Mouse (Mus musculus) ovary, postnatal 10 days (tissue): ENCODE data around the gene Fam83d.
A peak's percentile ranks its signal among the peaks of the same experiment; 100 is the strongest.
"Not testable (repeated sequence)": the region's sequence is repeated elsewhere in the genome, so short reads cannot be mapped to it uniquely, and the experiment has no call there.

Source experiments
- DNase-seq: peaks from one replicate; pipeline ENCODE4 v3.0.0; 2022; ENCODE audit warnings: low spot score

Gene Fam83d

GRCm38 (mm10) chr2:158767742-158768339 lies at the start of gene Fam83d:
TSS of gene Fam83d (plus strand) at chr2:158768093.
- DNase-seq, result peak; percentile 86

DNA sequence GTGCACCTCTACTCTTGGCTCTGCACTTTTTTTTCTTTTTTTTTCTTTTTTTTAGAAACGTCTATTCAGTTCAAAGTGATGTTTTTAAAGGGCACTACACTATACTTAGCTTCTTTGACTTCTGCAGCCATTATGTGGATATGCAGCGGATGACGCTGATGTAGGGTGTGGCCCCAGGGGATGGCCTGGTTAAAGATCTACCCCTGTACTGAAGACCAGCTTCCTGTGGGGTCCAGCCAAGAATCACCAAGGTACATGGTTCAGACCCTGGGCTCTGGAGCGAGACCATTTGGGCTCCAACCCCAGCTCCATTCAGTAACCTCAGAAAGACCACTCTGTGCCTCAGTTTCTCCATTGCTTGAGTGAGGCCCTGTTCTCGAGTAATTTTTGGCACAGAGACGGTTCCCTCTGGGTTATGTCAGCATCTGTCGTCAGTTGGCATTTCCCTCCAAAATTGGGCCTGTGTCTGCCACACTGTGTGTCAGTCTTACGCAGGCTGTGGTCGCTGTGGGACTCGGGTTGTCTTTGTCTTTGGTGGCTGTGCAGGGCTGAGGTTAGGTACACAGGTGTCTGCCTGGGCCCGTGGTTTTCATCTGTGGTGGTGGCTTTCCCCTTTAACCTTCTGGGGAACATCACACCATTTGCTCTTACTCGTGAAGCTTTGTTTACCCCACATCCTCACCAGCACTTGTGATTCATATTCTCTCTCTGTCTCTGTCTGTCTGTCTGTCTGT lies 48.9 kb upstream of the Fam83d start:
- no peak for DNase-seq

- DNase-seq, result no peak
Measured at GRCm38 (mm10) chr2:158720715-158721370, 47.0 kb upstream of the Fam83d start.

- DNase-seq, result no peak
Measured at GRCm38 (mm10) chr2:158721481-158721880, 46.4 kb upstream of the Fam83d start.

GRCm38 (mm10) chr2:158722135-158722534 lies 45.8 kb upstream of the Fam83d start:
- DNase-seq, result no peak

- no peak for DNase-seq
Measured at GRCm38 (mm10) chr2:158722991-158723551, 44.8 kb upstream of the Fam83d start.

DNA sequence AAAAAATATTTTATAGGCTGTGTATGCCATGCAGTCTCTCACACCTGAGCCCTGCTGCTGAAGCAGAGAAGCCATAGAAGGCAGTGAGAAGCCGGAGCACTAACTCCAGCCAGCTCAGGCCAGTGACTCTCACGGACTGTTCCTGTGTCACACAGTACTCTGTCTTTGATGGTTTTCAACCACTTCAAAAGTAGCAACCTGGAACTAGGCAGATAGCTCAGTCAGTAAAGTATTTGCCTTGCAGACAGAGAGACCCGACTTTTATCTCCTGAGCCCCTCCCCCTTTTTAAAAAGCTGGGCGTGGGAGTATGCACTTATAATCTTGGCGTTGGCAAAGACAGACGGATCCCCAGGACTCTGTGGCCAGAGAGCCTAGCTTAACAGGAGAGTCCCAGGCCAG lies 44.1 kb upstream of the Fam83d start:
- no peak for DNase-seq

DNA sequence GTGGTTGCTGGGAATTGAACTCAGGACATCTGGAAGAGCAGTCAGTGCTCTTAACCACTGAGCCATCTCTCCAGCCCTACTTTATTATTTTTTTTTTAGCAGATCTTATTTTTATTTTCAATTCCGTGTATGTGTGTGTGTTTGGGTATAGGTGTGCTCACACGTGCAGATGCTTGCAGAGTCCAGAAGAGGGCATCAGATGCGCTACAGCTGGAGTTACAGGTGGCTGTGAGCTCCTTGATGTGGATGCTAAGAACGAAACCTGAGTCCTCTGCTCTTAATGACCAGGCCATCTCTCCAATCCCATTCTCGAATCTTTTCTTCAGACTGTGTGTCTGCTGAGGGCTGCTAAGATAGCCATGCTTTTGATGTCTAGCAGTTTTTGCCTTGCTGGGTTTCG lies 41.6 kb upstream of the Fam83d start:
- no peak for DNase-seq

DNA sequence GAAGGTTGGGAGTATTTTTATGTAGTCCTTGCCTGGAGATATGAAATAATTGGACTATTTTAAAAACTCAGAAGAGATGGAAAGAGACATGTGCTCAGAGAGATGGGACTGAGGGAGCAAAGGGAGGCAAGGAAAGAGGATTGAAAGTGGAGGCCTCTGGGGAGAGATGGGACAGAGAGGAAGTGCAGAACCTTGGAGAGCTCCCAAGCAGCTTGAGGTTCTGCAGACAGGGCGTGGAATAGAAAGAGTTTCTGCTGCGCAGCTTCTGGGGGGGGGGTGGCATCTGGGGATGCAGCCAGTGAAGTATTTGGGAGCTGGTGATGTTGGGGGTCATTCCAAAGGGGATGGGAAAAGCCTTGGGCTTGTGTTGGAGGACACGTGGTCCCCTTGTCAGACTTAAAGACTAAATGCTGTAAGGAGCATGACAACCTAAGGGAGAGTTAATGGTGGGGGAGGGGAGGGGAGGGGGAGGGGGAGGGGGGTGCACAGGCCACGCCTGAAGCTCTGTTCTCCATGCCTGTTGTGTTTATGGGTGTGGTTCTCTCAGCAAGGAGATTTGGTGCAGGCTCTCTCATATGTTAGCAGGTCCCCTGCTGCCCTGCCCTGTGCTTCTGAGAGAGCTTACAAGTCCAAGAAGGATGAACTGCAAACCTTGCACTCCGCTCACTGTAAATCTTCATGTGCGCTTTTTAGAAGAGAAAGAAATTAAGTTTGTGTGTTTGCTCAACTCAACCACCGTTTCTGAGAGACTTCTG lies 39.7 kb upstream of the Fam83d start:
- DNase-seq, result no peak

DNA sequence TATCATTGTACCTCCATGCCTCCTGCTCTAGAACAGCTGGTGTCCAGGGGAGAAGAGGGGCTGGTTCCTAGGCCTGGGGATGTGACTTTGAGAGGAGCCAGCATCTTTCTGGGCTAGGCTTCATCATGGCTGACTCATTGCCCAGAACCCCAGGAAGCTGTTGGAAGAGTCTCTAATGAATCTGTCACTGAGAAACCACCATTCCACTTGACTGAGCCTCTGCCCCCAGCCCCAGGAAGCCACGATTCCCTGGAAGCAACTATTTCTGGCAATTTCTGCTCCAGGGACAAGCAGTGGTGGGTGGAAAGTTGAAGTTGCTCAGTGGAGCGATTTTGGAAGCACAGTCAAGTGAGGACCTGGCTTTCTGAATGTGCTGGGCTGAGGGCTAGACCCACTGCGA lies 37.0 kb upstream of the Fam83d start:
- no peak for DNase-seq

GRCm38 (mm10) chr2:158732521-158732920 lies 35.4 kb upstream of the Fam83d start:
- DNase-seq, result no peak

DNA sequence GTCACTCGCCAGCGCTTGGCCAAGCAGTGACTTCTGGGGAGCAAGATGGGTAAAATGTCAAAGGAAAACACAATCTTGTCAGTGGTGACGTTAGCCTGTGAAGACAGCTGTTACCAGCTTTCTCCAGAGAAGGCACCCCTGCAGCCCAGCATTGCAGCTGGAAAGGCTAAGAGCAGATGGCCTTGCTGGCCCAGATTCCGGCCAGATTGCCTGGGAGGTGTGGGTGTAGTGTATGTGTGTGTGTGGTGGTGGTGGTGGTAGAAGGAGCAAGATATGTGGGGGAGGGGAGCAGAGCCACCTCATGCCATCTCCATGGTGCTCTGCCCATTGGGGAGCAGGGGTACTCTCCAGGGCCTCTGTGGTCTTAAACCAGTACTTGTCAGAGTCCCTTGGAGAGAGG lies 34.8 kb upstream of the Fam83d start:
- DNase-seq, result no peak

DNA sequence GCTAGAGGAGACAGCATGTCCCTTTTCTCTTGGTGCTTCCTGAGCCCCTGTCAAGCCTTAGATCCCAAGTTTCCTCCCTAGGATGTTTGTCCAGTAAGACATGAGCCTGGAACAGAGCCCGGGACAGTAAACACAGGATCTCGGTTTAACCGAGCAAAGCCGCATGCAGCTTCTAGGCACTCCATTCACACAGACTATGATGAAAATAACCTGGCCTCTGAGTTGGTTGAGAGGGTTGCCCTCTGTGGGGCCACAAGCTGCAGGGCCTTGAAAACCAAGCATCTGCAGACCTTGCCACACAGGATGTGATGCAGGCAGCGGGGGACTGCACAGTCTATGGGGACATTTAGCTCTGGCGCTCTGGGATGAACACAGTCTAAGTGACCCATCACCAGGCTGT lies 34.0 kb upstream of the Fam83d start:
- DNase-seq, result no peak

GRCm38 (mm10) chr2:158734500-158735152 lies 33.3 kb upstream of the Fam83d start:
- DNase-seq, result no peak

- DNase-seq, result no peak
Measured at GRCm38 (mm10) chr2:158735340-158735739, 32.6 kb upstream of the Fam83d start.

DNA sequence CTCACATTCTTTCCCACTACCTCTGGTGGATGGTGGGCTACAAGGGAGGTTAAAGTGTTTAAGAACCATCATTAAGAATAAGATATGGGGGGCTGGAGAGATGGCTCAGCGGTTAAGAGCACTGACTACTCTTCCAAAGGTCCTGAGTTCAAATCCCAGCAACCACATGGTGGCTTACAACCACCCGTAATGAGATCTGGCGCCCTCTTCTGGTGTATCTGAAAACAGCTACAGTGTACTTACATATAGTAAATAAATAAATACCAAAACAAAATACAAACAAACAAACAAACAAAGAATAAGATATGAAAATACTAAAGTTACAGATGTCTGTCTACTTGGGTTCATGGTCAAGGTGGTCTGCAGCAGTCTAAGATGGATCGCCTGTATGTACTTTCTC lies 31.6 kb upstream of the Fam83d start:
- not testable (repeated sequence) for DNase-seq

GRCm38 (mm10) chr2:158738591-158738990 lies 29.3 kb upstream of the Fam83d start:
- DNase-seq, result no peak

DNA sequence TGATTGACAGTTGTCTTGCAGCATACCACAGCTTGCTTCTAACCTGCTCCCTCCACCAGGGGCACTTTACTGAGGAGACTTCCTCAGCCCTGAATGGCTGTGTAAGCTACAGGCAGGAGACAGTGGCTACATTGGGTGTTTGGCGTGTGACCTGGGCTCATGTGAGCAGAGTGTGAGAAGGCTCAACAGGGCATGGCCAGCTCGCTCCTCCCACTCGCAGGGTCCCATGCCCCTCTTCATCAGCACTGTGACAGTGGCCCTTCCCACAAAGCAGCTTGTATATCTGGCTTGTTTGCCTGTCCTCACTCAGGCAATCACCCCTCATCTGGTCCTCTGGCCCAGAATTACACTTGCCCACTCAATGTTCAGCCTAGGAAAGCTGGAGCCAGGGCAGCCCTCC lies 28.8 kb upstream of the Fam83d start:
- DNase-seq, result no peak

DNA sequence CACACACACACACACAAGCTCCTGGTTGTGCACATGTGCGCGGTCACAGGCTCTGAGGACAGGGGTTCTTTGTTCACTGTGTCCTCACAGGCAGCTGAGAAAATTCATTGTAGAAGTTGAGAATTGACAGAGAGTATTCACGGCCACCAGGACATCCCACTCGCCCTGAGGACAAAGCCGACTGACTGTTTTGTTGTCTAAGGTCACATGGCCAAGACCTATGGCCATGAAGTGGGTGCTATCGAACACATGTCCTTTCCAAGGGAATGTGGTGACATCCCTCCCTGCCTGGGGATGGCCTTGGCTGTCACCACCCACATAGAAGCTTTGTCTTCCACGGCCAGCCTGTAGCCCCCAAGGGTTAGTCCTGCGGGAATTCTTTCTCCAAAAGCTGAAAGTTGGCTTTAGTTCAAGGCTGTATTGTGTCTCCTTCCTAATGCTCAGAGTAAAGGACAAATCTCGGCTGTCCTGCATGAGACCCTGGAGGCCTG lies 26.8 kb upstream of the Fam83d start:
- no peak for DNase-seq

DNA sequence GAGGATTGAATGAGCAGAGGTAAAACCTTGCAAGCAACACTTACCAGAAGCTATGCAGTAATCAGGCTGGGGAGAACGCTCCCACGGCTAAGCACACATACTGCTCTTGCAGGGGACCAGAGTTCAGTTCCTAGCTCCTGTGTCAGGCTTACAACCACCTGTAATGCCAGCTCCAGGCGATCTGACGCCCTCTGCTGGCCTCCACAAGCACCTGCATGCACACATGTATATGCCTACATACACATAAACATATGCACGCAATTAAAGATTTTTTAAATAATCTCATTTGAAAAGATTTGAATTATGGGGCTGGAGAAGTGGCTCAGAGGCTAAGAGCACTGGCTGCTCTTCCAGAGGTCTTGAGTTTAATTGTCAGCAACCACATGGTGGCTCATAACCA lies 25.5 kb upstream of the Fam83d start:
- DNase-seq, result no peak

GRCm38 (mm10) chr2:158743518-158744141 lies 24.3 kb upstream of the Fam83d start:
- DNase-seq, result no peak
